Mouse (Mus musculus) myocyte (in vitro differentiated cells): ENCODE data around the gene Emc4. TPM values are rescaled to one million over a fixed set of nuclear protein-coding genes. Genes with fewer than 3 reads are reported as not detected.

Experiments
- H3K27me3 ChIP-seq: one replicate; pipeline ENCODE4 v1.6.1; 2011; ENCODE audit not compliant: control insufficient read depth, insufficient read depth, insufficient read length
- H3K36me3 ChIP-seq: one replicate; pipeline ENCODE4 v1.6.1; 2011; ENCODE audit not compliant: control insufficient read depth, insufficient read depth
- H3K4me2 ChIP-seq: one replicate; pipeline ENCODE4 v1.6.1; 2011; ENCODE audit warnings: low read depth, control low read depth
- H3K4me3 ChIP-seq: one replicate; pipeline ENCODE4 v1.5.1; 2011; ENCODE audit warnings: mild to moderate bottlenecking, control low read depth, moderate library complexity
- H3K79me2 ChIP-seq: one replicate; pipeline ENCODE4 v1.6.1; 2011; ENCODE audit not compliant: control insufficient read depth, insufficient read depth
- H3ac ChIP-seq: one replicate; pipeline ENCODE4 v1.6.1; 2011; ENCODE audit not compliant: control insufficient read depth, insufficient read length
- CEBPB ChIP-seq: IDR thresholded peaks from 2 replicates; pipeline ENCODE4 v1.6.1; 2011; ENCODE audit warnings: mild to moderate bottlenecking, moderate library complexity; ENCODE audit not compliant: poor library complexity, insufficient read depth, severe bottlenecking
- E2F4 ChIP-seq: IDR thresholded peaks from one replicate; pipeline ENCODE4 v1.6.1; 2011; ENCODE audit warnings: mild to moderate bottlenecking, control low read depth, moderate library complexity; ENCODE audit not compliant: insufficient read depth
- MAX ChIP-seq: IDR thresholded peaks from one replicate; pipeline ENCODE4 v1.6.1; 2011; ENCODE audit warnings: low read depth, mild to moderate bottlenecking, control low read depth
- MYOD1 ChIP-seq, 3 experiments: IDR thresholded peaks; one replicate each; pipeline ENCODE4 v1.6.1; 2011; ENCODE audit warnings: control low read depth in 2 of 3, low read depth in 2 of 3, mild to moderate bottlenecking in 2 of 3, moderate library complexity in 1 of 3; ENCODE audit not compliant: insufficient read length in 2 of 3, control insufficient read depth in 1 of 3
- MYOG ChIP-seq, 3 experiments: IDR thresholded peaks; one replicate each; pipeline ENCODE4 v1.6.1; 2011; ENCODE audit warnings: control low read depth in 2 of 3, low read depth in 2 of 3, mild to moderate bottlenecking in 2 of 3; ENCODE audit not compliant: insufficient read length in 2 of 3, control insufficient read depth in 1 of 3, insufficient read depth in 1 of 3
- POLR2A ChIP-seq: IDR thresholded peaks from one replicate; pipeline ENCODE4 v1.6.1; 2011; ENCODE audit warnings: low read depth, mild to moderate bottlenecking, control low read depth, moderate library complexity; ENCODE audit not compliant: insufficient read length
- POLR2AphosphoS2 ChIP-seq: IDR thresholded peaks from one replicate; pipeline ENCODE4 v1.6.1; 2011; ENCODE audit warnings: low read depth, control low read depth; ENCODE audit not compliant: insufficient read length
- REST ChIP-seq: IDR thresholded peaks from one replicate; pipeline ENCODE4 v1.6.1; 2011; ENCODE audit warnings: mild to moderate bottlenecking, control low read depth, moderate library complexity; ENCODE audit not compliant: insufficient read depth, insufficient read length
- SRF ChIP-seq: IDR thresholded peaks from one replicate; pipeline ENCODE4 v1.6.1; 2011; ENCODE audit warnings: low read depth; ENCODE audit not compliant: control insufficient read depth, insufficient read length
- TCF12 ChIP-seq: IDR thresholded peaks from one replicate; pipeline ENCODE4 v1.6.1; 2011; ENCODE audit warnings: mild to moderate bottlenecking, control low read depth; ENCODE audit not compliant: poor library complexity, insufficient read depth, severe bottlenecking
- TCF3 ChIP-seq: IDR thresholded peaks from one replicate; pipeline ENCODE4 v1.6.1; 2011; ENCODE audit warnings: low read depth, control low read depth; ENCODE audit not compliant: insufficient read length
- USF1 ChIP-seq: IDR thresholded peaks from one replicate; pipeline ENCODE4 v1.6.1; 2011; ENCODE audit warnings: low read depth, mild to moderate bottlenecking, control low read depth, moderate library complexity
- polyA plus RNA-seq: library from polyadenylated mRNA; unstranded; fragments of >200 nt; fragmentation: generic; extraction: Trizol; gene quantifications from one replicate; pipeline ENCODE4 v1.2.1, GENCODE M21; 2012; ENCODE audit warnings: missing spikeins

The Emc4 gene
- polyA plus RNA-seq, 1 experiment = 184 TPM

DNA sequence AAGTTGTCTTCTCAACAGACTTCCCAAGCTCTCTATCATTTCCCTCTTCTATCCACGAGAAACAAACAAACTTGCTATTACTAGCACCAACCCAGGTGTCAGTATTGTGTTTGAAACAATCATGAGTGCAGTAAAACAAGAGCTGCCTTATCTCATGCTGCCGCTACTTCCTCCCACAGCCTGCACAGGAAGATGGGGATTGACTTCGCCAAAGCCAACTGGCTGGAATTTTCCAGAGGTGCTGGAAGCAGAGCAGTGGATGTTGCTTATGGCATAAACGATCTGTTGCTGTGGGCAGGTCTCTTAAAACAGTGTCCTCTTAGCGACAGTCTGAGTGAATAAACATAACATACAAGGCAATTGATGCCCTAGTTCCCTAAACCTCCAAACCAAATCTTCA lies 6.8 kb upstream of the Emc4 start:
- H3K79me2 ChIP-seq = peaks cover 3% of the 10 kb centered on the region
- H3K36me3 ChIP-seq = no peaks in the 10 kb centered on the region
- no peaks in the 10 kb centered on the region for H3K27me3 ChIP-seq
- no peak overlapping the region for H3K4me3 ChIP-seq
- no peak for TF ChIP-seq POLR2A
- no peak for TF ChIP-seq CEBPB
- no peak for TF ChIP-seq MAX
- TF ChIP-seq TCF3 = no peak
- TF ChIP-seq POLR2AphosphoS2 = no peak
- H3ac ChIP-seq = no peak overlapping the region
- no peak overlapping the region for H3K4me2 ChIP-seq

DNA sequence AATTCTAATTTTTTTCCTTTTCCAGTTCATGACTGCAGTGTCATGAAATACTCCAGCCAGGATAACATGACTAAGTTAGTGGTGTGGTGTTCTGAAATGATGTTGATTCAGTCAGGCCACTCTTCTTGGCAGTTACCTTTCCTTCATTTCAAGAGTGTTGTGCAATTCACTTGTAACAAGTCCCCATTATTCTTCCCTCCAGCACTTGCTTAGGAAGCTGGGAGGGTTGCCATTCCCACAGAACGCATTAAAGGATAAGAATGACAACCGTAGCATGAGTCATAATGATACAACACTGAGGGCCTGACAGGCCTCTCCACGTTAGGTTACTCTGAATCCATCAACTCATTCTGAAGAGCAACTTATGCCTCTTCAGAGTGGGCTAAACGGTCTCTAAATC lies 5.3 kb upstream of the Emc4 start:
- H3ac ChIP-seq = no peak overlapping the region
- no peak for TF ChIP-seq MYOG (IDR thresholded peaks at IDR 0.05; ENCODE audit: control insufficient read depth in 1 of 3, insufficient read depth in 1 of 3, insufficient read length in 2 of 3, low read depth in 2 of 3)
- TF ChIP-seq MAX = peak; percentile 28
- no peak for TF ChIP-seq MYOD1 (IDR thresholded peaks at IDR 0.05; ENCODE audit: control insufficient read depth in 1 of 3, insufficient read length in 2 of 3, low read depth in 2 of 3)
- TF ChIP-seq SRF = no peak
- no peak for TF ChIP-seq USF1
- peak; percentile 99 for TF ChIP-seq CEBPB
- TF ChIP-seq TCF12 = no peak
- no peak for TF ChIP-seq POLR2A
- no peak for TF ChIP-seq POLR2AphosphoS2
- H3K4me3 ChIP-seq = no peak overlapping the region
- H3K36me3 ChIP-seq = no peaks in the 10 kb centered on the region
- no peaks in the 10 kb centered on the region for H3K79me2 ChIP-seq
- H3K4me2 ChIP-seq = peak overlapping the region; percentile 65
- H3K27me3 ChIP-seq = no peaks in the 10 kb centered on the region

DNA sequence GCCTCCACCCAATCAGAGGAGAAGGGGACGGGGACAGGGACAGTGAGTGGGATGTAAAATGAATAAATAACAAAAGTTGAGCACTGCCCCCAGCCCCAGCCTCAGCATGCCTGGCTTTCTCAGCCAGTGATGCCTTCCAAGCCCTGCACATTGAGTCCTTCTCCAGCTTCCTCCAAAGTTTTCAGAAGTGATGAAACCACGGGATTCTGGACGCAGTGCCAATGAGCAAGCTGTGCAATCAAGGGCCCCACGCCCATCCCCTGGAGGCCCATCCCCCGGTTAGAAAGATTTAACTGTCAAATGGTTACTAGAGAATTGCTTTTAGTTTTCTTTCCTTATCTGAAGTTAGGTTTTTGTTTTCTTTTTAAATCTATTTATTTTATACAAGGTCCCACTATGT lies 2.1 kb upstream of the Emc4 start:
- peaks cover 5% of the 10 kb centered on the region for H3K36me3 ChIP-seq
- no peak overlapping the region for H3ac ChIP-seq
- H3K4me2 ChIP-seq = no peak overlapping the region
- no peak overlapping the region for H3K4me3 ChIP-seq
- no peaks in the 10 kb centered on the region for H3K27me3 ChIP-seq
- H3K79me2 ChIP-seq = peaks cover 24% of the 10 kb centered on the region
- TF ChIP-seq CEBPB = 0 out of 2 replicates have a peak, but pooled peaks have one; percentile 23
- peak; percentile 26 for TF ChIP-seq POLR2AphosphoS2
- no peak for TF ChIP-seq TCF12

DNA sequence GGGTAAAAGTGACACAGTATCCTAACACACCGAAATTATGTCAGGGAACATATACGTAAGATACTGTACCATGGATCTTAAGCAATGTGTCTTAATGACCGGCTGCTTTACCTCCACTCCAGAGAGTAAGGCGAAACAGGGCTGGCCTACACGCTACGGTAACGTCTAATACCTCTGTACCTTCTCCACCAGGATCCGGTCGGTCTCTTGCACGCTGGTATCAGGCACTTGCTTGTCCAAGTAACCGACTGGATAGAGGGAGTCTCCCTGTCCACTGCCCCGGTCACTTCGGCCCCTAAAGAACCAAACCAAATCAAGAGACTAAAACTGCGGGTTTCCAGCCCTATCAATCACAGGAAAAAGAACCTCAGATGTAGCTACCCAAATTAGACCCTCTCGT lies 605 bp downstream of the Emc4 start:
- Histone ChIP-seq H3K4me2 (peak overlapping the region; percentile 89), H3K36me3 (peaks cover 20% of the 10 kb centered on the region), H3K79me2 (peaks cover 24% of the 10 kb centered on the region), H3K4me3 (peak overlapping the region; percentile 80), H3ac (peak overlapping the region; percentile 59), H3K27me3 (no peaks in the 10 kb centered on the region)
- TF ChIP-seq SRF = no peak
- TF ChIP-seq MYOG (IDR thresholded peaks at IDR 0.05; ENCODE audit: control insufficient read depth in 1 of 3, insufficient read depth in 1 of 3, insufficient read length in 2 of 3, low read depth in 2 of 3) = no peak
- no peak for TF ChIP-seq USF1
- TF ChIP-seq MAX = no peak
- TF ChIP-seq TCF3 = no peak
- TF ChIP-seq TCF12 = no peak
- TF ChIP-seq POLR2AphosphoS2 = no peak

DNA sequence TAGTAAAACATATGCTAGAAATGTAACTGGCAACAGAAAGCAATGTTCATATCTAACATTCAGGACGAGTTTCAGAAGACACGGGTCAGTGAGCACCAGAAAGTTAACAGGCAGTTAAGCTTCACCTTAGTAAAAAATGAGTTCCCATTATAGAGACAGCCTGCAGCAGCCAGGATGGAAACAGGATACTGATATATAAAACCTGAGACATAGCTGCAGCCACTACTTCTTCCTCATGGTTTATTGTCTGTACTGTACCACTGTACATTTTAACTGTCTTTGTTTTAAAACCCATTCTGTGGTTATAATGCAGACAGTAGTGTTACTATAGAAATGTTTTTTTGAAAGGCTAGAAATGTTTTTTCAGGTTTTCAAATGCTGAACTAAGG lies 7.1 kb downstream of the Emc4 start:
- Histone ChIP-seq H3K4me2 (no peak overlapping the region), H3K27me3 (no peaks in the 10 kb centered on the region), H3K79me2 (peaks cover 6% of the 10 kb centered on the region), H3K36me3 (peaks cover 46% of the 10 kb centered on the region), H3ac (no peak overlapping the region), H3K4me3 (no peak overlapping the region)
- TF ChIP-seq MAX (no peak), E2F4 (no peak)

DNA sequence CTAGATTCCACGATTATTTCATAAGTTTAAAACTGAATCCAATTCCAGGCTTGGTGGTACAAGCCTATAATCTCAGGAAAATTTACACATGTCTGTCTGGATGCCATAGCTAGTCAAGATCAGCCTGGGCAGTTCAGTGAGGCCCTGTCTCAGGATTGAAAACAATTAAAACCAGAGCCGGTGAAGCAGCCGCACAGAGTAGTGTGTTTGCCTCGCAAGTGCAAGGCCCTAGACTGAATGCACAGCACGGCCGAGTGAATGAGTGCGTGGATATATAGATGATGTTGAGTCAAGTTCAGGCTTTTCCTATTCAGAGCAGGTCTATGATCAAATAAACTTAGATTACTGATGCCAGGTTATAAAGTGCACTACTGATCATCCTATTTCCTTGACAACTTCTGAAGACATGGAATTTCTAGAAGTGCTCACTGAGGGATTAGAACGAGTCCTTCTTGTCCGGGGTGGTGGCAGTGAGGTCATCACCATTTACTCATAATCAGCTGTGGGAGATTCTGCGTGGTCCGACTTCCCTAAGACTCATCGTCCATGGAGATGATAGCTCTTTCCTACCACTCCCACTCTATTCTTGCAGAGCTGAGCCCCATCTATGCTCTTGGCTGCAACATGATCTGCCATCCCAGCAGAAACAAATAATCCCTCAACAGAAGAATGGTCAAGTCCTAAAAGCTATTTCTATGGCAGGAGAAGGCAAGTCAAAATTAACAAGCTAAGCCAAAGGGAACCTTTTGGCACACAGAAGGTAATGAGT lies 7.6 kb downstream of the Emc4 start:
- Histone ChIP-seq H3K27me3 (no peaks in the 10 kb centered on the region), H3K79me2 (no peaks in the 10 kb centered on the region), H3K36me3 (peaks cover 46% of the 10 kb centered on the region), H3ac (no peak overlapping the region), H3K4me2 (peak overlapping the region; percentile 31), H3K4me3 (no peak overlapping the region)
- TF ChIP-seq TCF3 = no peak
- no peak for TF ChIP-seq REST
- no peak for TF ChIP-seq POLR2A
- TF ChIP-seq POLR2AphosphoS2 = no peak
- TF ChIP-seq E2F4 = no peak
- no peak for TF ChIP-seq MAX
- no peak for TF ChIP-seq CEBPB
- no peak for TF ChIP-seq MYOD1 (IDR thresholded peaks at IDR 0.05; ENCODE audit: control insufficient read depth in 1 of 3, insufficient read length in 2 of 3, low read depth in 2 of 3)
- TF ChIP-seq TCF12 = no peak
